Mouse (Mus musculus) testis, adult 2 months (tissue): ENCODE data around the gene Cln3.

Experiments
- CTCF ChIP-seq: fragments of 200-500 bp; IDR thresholded peaks from 2 replicates; pipeline ENCODE4 v1.5.1; 2012; ENCODE audit warnings: low read depth, mild to moderate bottlenecking, inconsistent platforms, low read length, moderate library complexity; ENCODE audit not compliant: control insufficient read depth, insufficient read depth, insufficient replicate concordance
- POLR2A ChIP-seq: fragments of 200-500 bp; IDR thresholded peaks from 2 replicates; pipeline ENCODE4 v1.6.1; 2012; ENCODE audit warnings: low read depth, mild to moderate bottlenecking, inconsistent platforms, low read length, moderate library complexity; ENCODE audit not compliant: control insufficient read depth

DNA sequence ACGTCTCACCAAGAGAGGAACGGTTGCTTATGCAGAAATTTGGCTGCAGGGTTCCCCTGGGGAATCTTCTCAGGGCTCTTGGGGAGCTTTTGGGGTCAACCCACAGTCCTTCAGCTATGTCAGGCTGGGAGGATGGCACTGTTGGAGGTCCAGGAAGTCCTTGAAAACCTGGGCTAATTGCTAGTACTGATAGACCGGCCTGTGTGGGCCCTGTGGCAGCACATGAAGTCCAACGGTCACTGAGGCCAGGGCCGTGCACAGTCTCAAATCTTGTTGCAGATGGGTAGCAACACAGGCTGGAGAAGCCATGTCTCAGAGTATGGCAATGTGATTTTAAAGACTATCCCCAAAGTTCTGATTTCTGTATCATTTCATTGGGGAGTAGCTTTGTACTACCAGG is 22.2 kb upstream of the Cln3 start:
- TF ChIP-seq POLR2A: no peak
- TF ChIP-seq CTCF: no peak
